Mouse (Mus musculus): Measurements from ENCODE around the gene Cpne6.
A peak's percentile ranks its signal among the peaks of the same experiment; 100 is the strongest.

Cpne6 gene

GRCm38 (mm10) chr14:55497449-55497821 lies 12.8 kb upstream of the Cpne6 start:
- peak; percentile 65 to 91 for DNase-seq (ENCODE audit: low spot score in 2 of 2)

- no peak for DNase-seq (ENCODE audit: low spot score in 2 of 2)
Measured at GRCm38 (mm10) chr14:55505612-55506011, 4.6 kb upstream of the Cpne6 start.

GRCm38 (mm10) chr14:55507801-55508200 lies 2.4 kb upstream of the Cpne6 start:
- no peak for DNase-seq (ENCODE audit: low spot score in 2 of 2)

- DNase-seq (ENCODE audit: low spot score in 2 of 2) = no peak
Measured at GRCm38 (mm10) chr14:55509540-55509939, 705 bp upstream of the Cpne6 start.

GRCm38 (mm10) chr14:55511037-55511436 lies 792 bp downstream of the Cpne6 start:
- DNase-seq (ENCODE audit: low spot score in 2 of 2) = no peak

- no peak for DNase-seq (ENCODE audit: low spot score in 2 of 2)
Measured at GRCm38 (mm10) chr14:55513927-55514326, 3.7 kb downstream of the Cpne6 start.

GRCm38 (mm10) chr14:55515846-55516245 lies 5.6 kb downstream of the Cpne6 start:
- no peak for DNase-seq (ENCODE audit: low spot score in 2 of 2)

- no peak for DNase-seq (ENCODE audit: low spot score in 2 of 2)
Measured at GRCm38 (mm10) chr14:55518897-55519296, 8.7 kb downstream of the Cpne6 start.

- no peak for DNase-seq (ENCODE audit: low spot score in 2 of 2)
Measured at GRCm38 (mm10) chr14:55519604-55520003, 9.4 kb downstream of the Cpne6 start.

- no peak for DNase-seq (ENCODE audit: low spot score in 2 of 2)
Measured at GRCm38 (mm10) chr14:55520451-55521361, 10.5 kb downstream of the Cpne6 start.

GRCm38 (mm10) chr14:55524062-55524461 lies 13.8 kb downstream of the Cpne6 start:
- DNase-seq (ENCODE audit: low spot score in 2 of 2) = no peak

- no peak for DNase-seq (ENCODE audit: low spot score in 2 of 2)
Measured at GRCm38 (mm10) chr14:55524785-55525184, 14.5 kb downstream of the Cpne6 start, which contains the start of gene Nrl. Gene Nrl (minus strand): TSS chr14:55524981.

- no peak for DNase-seq (ENCODE audit: low spot score in 2 of 2)
Measured at GRCm38 (mm10) chr14:55526674-55527073, 16.4 kb downstream of the Cpne6 start.

GRCm38 (mm10) chr14:55527940-55528339 lies 17.7 kb downstream of the Cpne6 start:
- DNase-seq (ENCODE audit: low spot score in 2 of 2) = peak in 1 of 2 experiments; percentile 29

GRCm38 (mm10) chr14:55536116-55536745 lies 26.0 kb downstream of the Cpne6 start:
- peak in 1 of 2 experiments; percentile 42 for DNase-seq (ENCODE audit: low spot score in 2 of 2)

GRCm38 (mm10) chr14:55540067-55540786 lies 30.0 kb downstream of the Cpne6 start, which contains the start of gene Pck2:
Gene Pck2 (plus strand): TSS chr14:55540266.
- no peak for DNase-seq (ENCODE audit: low spot score in 2 of 2)

- DNase-seq (ENCODE audit: low spot score in 2 of 2) = no peak
Measured at GRCm38 (mm10) chr14:55540787-55541321, 30.6 kb downstream of the Cpne6 start.

GRCm38 (mm10) chr14:55542268-55542667 lies 32.0 kb downstream of the Cpne6 start:
- no peak for DNase-seq (ENCODE audit: low spot score in 2 of 2)

GRCm38 (mm10) chr14:55544334-55544733 lies 34.1 kb downstream of the Cpne6 start:
- DNase-seq (ENCODE audit: low spot score in 2 of 2) = no peak

- no peak for DNase-seq (ENCODE audit: low spot score in 2 of 2)
Measured at GRCm38 (mm10) chr14:55550191-55550590, 39.9 kb downstream of the Cpne6 start.

- DNase-seq (ENCODE audit: low spot score in 2 of 2) = no peak
Measured at GRCm38 (mm10) chr14:55551347-55551746, 41.1 kb downstream of the Cpne6 start.

GRCm38 (mm10) chr14:55551794-55552193 lies 41.5 kb downstream of the Cpne6 start:
- no peak for DNase-seq (ENCODE audit: low spot score in 2 of 2)
